Mouse (Mus musculus): ENCODE measurements around the gene Gabpb2. TPM values are rescaled to one million over a fixed set of nuclear protein-coding genes. Genes with fewer than 3 reads are reported as not detected.

Gabpb2 gene
- polyA plus RNA-seq, 1 experiment from 2014 or later, result 4.2 TPM

DNA sequence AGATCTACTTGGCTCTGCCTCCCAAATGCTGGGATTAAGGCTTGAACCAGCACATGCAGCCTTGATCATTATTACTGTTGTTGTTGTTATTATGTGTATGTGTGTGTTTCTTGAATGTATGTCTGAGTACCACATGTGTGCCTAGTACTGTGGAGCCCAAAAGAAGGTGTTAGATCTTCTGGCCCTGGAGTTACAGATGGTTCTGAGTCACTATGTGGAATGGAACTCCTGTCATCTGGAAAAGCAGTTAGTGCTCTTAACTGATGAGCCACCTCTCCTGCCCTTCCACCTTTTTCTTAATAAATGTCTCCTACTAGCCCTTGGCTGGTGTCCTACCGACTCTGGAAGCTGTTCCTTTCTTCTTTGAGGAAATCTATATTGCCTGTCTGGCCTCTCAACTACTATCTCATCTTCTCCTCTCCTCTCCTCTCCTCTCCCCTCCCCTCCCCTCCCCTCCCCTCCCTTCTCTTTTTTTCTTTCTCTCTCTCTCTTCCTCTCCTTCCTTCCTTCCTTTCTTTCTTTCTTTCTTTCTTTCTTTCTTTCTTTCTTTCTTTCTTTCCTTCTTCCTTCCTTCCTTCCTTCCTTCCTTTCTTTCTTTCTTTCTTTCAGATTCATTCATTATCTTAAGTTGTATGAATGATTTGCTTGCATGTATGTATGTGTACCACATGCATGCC lies 30.1 kb upstream of the Gabpb2 start:
- H3K27ac ChIP-seq (replicated peaks; ENCODE audit: low read depth, low read length), result no peak overlapping the region
- DNase-seq (no peak), ATAC-seq (ENCODE audit: low FRiP score, low TSS enrichment) (no peak)
- H3K4me2 ChIP-seq (ENCODE audit: low read length), result no peak overlapping the region
- no peak overlapping the region for H3K9ac ChIP-seq (replicated peaks; ENCODE audit: low read length)
- no peaks in the 10 kb centered on the region for H3K4me1 ChIP-seq (ENCODE audit: control insufficient read depth, insufficient read depth, low read length)
- H3K4me3 ChIP-seq (replicated peaks; ENCODE audit: low read depth, low read length), result no peak overlapping the region
- no peaks in the 10 kb centered on the region for H3K27me3 ChIP-seq (ENCODE audit: control insufficient read depth, insufficient read depth, low read length)
- peaks cover 18% of the 10 kb centered on the region; the same call in 1 of the 2 replicates for H3K36me3 ChIP-seq (ENCODE audit: control insufficient read depth, insufficient read depth, low read length)
- H3K9me3 ChIP-seq (ENCODE audit: control insufficient read depth, low read length), result no peaks in the 10 kb centered on the region
- WGBS, result 71% methylated on average over 1 of the region's 1 CpGs

DNA sequence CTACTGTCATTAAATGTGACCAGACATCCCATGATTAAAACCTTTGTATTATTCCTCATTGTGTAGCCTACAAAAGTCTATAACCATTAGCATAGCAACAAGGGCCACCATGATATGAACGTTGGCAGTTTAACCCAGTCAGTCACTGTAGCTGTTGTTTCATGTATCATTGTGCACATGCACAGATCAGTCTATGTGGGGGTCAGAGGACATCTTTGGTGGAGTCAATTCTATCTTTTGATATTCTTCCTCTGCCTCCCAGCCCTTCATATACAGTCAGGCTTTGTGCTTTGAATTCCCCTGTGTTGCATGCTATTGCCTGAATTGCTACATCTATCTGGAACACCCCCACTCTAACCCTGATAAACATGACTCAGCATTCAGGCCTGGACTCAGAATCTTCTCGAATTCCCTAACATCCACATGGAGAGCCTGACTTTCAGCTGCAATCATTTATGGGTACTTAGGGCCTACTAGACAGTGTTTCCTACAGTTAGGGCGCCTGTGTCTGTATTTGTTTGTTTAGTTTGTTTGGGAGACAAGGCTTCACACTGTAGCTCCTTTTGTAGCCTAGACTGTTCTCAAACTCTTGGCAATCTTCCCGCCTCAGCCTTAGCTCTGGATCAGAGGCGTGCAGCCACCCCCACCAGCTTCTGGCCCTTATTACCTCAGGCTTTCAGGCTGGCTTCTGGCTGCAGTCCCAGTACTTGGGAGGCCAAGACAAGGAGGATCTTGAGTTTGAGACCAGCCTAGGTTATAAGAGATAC lies 28.9 kb upstream of the Gabpb2 start:
- H3K36me3 ChIP-seq (ENCODE audit: control insufficient read depth, insufficient read depth, low read length), result peaks cover 8% of the 10 kb centered on the region; the same call in 1 of the 2 replicates
- H3K27ac ChIP-seq (replicated peaks; ENCODE audit: low read depth, low read length), result no peak overlapping the region
- no peak overlapping the region for H3K4me2 ChIP-seq (ENCODE audit: low read length)
- H3K4me3 ChIP-seq (replicated peaks; ENCODE audit: low read depth, low read length), result no peak overlapping the region
- ATAC-seq (ENCODE audit: low FRiP score, low TSS enrichment) (no peak), DNase-seq (peak; percentile 22)
- no peaks in the 10 kb centered on the region for H3K9me3 ChIP-seq (ENCODE audit: control insufficient read depth, low read length)
- 88% methylated on average over 5 of the region's 5 CpGs for WGBS
- no peak overlapping the region for H3K9ac ChIP-seq (replicated peaks; ENCODE audit: low read length)
- H3K27me3 ChIP-seq (ENCODE audit: control insufficient read depth, insufficient read depth, low read length), result no peaks in the 10 kb centered on the region
- no peaks in the 10 kb centered on the region for H3K4me1 ChIP-seq (ENCODE audit: control insufficient read depth, insufficient read depth, low read length)

DNA sequence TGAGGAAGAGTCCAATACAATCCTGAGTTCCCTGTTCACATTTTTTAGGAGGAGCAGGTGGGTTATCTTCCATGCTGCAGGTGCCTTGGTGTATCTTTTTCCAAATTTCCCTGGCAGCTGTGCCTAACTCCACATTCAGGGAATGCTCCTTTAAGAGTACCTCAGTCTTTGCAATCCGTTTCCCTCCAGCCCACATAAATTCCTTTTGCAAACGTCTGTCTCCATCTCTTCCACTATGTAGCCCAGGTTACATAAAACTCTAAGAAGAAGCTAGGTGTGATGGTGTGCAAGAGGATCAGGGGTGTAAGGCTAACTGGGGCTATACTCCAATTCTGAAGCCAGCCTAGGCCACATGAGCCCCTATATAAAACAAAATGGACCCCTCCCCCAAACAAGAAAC lies 25.4 kb upstream of the Gabpb2 start:
- Histone ChIP-seq H3K27ac (replicated peaks; ENCODE audit: low read depth, low read length) (no peak overlapping the region), H3K4me1 (ENCODE audit: control insufficient read depth, insufficient read depth, low read length) (no peaks in the 10 kb centered on the region), H3K9me3 (ENCODE audit: control insufficient read depth, low read length) (no peaks in the 10 kb centered on the region), H3K4me2 (ENCODE audit: low read length) (no peak overlapping the region), H3K9ac (replicated peaks; ENCODE audit: low read length) (no peak overlapping the region), H3K36me3 (ENCODE audit: control insufficient read depth, insufficient read depth, low read length) (peaks cover 9% of the 10 kb centered on the region; the same call in 1 of the 2 replicates), H3K4me3 (replicated peaks; ENCODE audit: low read depth, low read length) (no peak overlapping the region), H3K27me3 (ENCODE audit: control insufficient read depth, insufficient read depth, low read length) (no peaks in the 10 kb centered on the region)
- WGBS, result 86% methylated on average over 2 of the region's 2 CpGs
- ATAC-seq (ENCODE audit: low FRiP score, low TSS enrichment) (no peak), DNase-seq (no peak)

DNA sequence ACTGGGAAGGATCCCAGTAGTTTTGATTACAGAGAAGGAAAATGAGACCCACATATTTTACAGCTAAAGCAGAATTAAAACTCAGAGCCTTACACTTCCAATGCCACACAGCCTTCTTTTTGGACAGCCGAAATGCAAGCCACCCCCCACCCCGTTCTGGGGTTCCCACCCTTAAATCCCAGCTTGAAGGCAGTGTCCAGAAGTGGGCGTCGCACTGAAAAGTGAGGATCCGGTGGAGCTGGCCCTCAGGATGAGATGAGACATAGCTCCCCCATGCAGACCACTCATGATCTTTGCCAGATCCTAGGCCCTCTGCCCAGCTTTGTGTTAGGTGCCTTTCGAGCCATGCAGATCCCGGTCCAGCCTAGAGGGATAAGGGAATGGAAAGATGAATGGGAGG lies 23.8 kb upstream of the Gabpb2 start, which contains the start of gene Gm128:
Gene Gm128 (minus strand): TSS at position 101 of the 400 bp plus-strand sequence.
- Histone ChIP-seq H3K9ac (replicated peaks; ENCODE audit: low read length) (peak within 1 kb of the TSS; percentile 6; the same call in 1 of the 2 replicates), H3K36me3 (ENCODE audit: control insufficient read depth, insufficient read depth, low read length) (peaks cover 21% of the 10 kb centered on the region; the same call in 1 of the 2 replicates), H3K27me3 (ENCODE audit: control insufficient read depth, insufficient read depth, low read length) (no peaks in the 10 kb centered on the region), H3K4me2 (ENCODE audit: low read length) (no peak within 1 kb of the TSS), H3K9me3 (ENCODE audit: control insufficient read depth, low read length) (no peaks in the 10 kb centered on the region), H3K27ac (replicated peaks; ENCODE audit: low read depth, low read length) (no peak within 1 kb of the TSS), H3K4me1 (ENCODE audit: control insufficient read depth, insufficient read depth, low read length) (no peaks in the 10 kb centered on the region), H3K4me3 (replicated peaks; ENCODE audit: low read depth, low read length) (no peak within 1 kb of the TSS)
- ATAC-seq (ENCODE audit: low FRiP score, low TSS enrichment) (no peak), DNase-seq (no peak)
- WGBS, result 78% methylated on average over 7 of the region's 7 CpGs

DNA sequence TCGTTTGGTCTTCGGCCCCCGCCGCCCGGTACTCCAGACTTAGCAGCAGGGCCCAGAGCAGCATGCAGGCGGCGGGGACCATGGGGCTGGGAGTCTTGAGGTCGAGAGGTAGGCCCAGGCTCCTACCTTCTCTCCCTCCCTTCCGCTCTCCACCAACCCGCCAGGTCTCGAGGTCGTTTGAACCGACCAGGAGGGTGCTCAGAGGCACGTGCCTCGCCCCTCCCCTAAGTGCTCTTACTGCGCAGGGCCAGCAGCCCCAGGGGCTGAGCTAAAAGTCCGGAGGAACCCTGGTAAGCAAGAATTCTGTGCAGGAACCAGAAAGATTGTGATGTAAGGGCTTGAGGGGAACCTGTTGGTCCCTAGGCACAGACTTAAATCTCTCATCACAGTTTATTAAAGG lies 23.2 kb upstream of the Gabpb2 start:
- 40% methylated on average over 17 of the region's 17 CpGs for WGBS
- Histone ChIP-seq H3K27ac (replicated peaks; ENCODE audit: low read depth, low read length) (no peak overlapping the region), H3K4me3 (replicated peaks; ENCODE audit: low read depth, low read length) (no peak overlapping the region), H3K9me3 (ENCODE audit: control insufficient read depth, low read length) (no peaks in the 10 kb centered on the region), H3K36me3 (ENCODE audit: control insufficient read depth, insufficient read depth, low read length) (peaks cover 27% of the 10 kb centered on the region), H3K9ac (replicated peaks; ENCODE audit: low read length) (peak overlapping the region; percentile 6; the same call in 1 of the 2 replicates), H3K27me3 (ENCODE audit: control insufficient read depth, insufficient read depth, low read length) (no peaks in the 10 kb centered on the region), H3K4me2 (ENCODE audit: low read length) (no peak overlapping the region), H3K4me1 (ENCODE audit: control insufficient read depth, insufficient read depth, low read length) (no peaks in the 10 kb centered on the region)
- ATAC-seq (ENCODE audit: low FRiP score, low TSS enrichment) (no peak), DNase-seq (no peak)

DNA sequence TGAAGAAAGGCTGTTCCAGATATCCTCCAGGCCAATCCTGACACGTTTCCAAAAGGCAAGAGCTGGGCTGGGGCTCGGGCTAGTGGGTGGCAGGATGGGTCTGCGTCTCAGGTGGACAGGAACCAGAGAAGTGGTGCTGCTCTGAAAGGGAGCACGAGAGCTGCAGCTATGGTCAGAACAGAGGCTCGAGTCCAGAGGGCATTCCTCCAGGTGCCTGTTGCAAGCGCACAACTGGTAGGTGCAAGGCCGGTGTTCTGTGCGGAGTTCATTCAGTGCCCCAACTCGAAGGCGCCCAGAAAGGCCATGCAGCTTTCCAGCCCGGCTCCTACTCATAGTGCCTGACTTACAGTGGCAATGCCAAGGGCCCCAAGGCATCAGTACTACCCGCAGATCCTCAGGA lies 22.3 kb upstream of the Gabpb2 start:
- DNase-seq (no peak), ATAC-seq (ENCODE audit: low FRiP score, low TSS enrichment) (no peak)
- Histone ChIP-seq H3K27ac (replicated peaks; ENCODE audit: low read depth, low read length) (no peak overlapping the region), H3K9me3 (ENCODE audit: control insufficient read depth, low read length) (no peaks in the 10 kb centered on the region), H3K36me3 (ENCODE audit: control insufficient read depth, insufficient read depth, low read length) (peaks cover 33% of the 10 kb centered on the region), H3K4me1 (ENCODE audit: control insufficient read depth, insufficient read depth, low read length) (no peaks in the 10 kb centered on the region), H3K9ac (replicated peaks; ENCODE audit: low read length) (no peak overlapping the region), H3K27me3 (ENCODE audit: control insufficient read depth, insufficient read depth, low read length) (no peaks in the 10 kb centered on the region), H3K4me3 (replicated peaks; ENCODE audit: low read depth, low read length) (no peak overlapping the region), H3K4me2 (ENCODE audit: low read length) (no peak overlapping the region)
- WGBS, result 91% methylated on average over 12 of the region's 12 CpGs

DNA sequence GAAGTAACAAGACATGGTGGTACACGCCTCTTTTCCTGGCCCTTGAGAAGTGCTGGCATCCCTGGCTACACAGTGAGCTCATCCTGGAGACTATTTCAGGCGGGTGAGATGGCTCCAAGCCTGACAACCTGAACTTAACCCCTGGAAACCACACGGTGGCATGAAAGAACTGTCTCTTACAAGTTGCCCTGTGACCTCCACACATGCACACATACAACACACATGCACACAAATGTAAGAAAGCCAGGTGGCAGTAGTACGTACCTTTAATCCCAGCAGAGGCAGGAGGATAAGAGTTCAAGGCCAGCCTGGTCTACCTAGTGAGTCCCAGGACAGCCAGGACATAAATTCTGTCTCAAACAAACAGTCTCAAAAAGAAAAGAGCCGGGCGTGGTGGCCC lies 21.3 kb upstream of the Gabpb2 start:
- H3K4me1 ChIP-seq (ENCODE audit: control insufficient read depth, insufficient read depth, low read length), result no peaks in the 10 kb centered on the region
- H3K27ac ChIP-seq (replicated peaks; ENCODE audit: low read depth, low read length), result no peak overlapping the region
- H3K9ac ChIP-seq (replicated peaks; ENCODE audit: low read length), result no peak overlapping the region
- ATAC-seq (ENCODE audit: low FRiP score, low TSS enrichment) (no peak), DNase-seq (no peak)
- no peak overlapping the region for H3K4me3 ChIP-seq (replicated peaks; ENCODE audit: low read depth, low read length)
- H3K4me2 ChIP-seq (ENCODE audit: low read length), result no peak overlapping the region
- WGBS, result 89% methylated on average over 6 of the region's 6 CpGs
- peaks cover 43% of the 10 kb centered on the region for H3K36me3 ChIP-seq (ENCODE audit: control insufficient read depth, insufficient read depth, low read length)
- H3K9me3 ChIP-seq (ENCODE audit: control insufficient read depth, low read length), result no peaks in the 10 kb centered on the region
- no peaks in the 10 kb centered on the region for H3K27me3 ChIP-seq (ENCODE audit: control insufficient read depth, insufficient read depth, low read length)

DNA sequence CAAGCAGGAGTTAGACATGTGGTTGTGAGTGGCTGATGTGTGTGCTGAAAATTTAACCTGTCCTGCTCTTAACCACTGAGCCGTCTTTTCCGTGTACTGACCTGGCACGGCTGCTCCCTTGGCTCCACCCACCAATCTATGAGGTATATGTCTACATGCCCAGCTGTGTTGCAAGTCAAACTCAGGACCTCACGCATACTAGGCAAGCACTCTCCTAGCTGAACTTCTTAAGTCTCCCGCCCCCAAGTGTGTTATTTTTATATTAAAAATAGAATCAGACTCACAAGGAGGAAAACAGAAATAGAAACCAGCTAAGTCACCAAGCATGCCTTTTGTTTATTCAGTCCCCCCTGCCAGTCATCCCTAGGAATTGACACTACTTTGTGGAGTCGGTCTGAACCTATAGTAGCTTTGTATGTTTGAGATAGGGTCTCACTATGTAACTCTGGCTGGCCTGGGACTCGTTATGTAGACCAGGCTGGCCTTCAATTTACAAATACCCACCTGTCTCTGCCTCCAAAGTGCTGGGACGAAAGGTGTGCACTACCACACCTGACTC lies 19.9 kb upstream of the Gabpb2 start:
- Histone ChIP-seq H3K4me2 (ENCODE audit: low read length) (no peak overlapping the region), H3K27ac (replicated peaks; ENCODE audit: low read depth, low read length) (no peak overlapping the region), H3K4me1 (ENCODE audit: control insufficient read depth, insufficient read depth, low read length) (no peaks in the 10 kb centered on the region), H3K9ac (replicated peaks; ENCODE audit: low read length) (no peak overlapping the region), H3K36me3 (ENCODE audit: control insufficient read depth, insufficient read depth, low read length) (peaks cover 57% of the 10 kb centered on the region), H3K4me3 (replicated peaks; ENCODE audit: low read depth, low read length) (no peak overlapping the region), H3K27me3 (ENCODE audit: control insufficient read depth, insufficient read depth, low read length) (no peaks in the 10 kb centered on the region), H3K9me3 (ENCODE audit: control insufficient read depth, low read length) (no peaks in the 10 kb centered on the region)
- ATAC-seq (ENCODE audit: low FRiP score, low TSS enrichment) (no peak), DNase-seq (no peak)
- WGBS, result 95% methylated on average over 8 of the region's 8 CpGs

All from midbrain, embryonic 14.5 days (tissue).